Mouse (Mus musculus) olfactory bulb, adult 2 months (tissue): Measurements from ENCODE around the gene Shisa7.

Source experiments
- CTCF ChIP-seq: fragments of 200-500 bp; IDR thresholded peaks from 2 replicates; pipeline ENCODE4 v1.5.1; 2012; ENCODE audit warnings: low read depth, mild to moderate bottlenecking, low read length, moderate library complexity; ENCODE audit not compliant: insufficient read depth
- POLR2A ChIP-seq: fragments of 200-500 bp; IDR thresholded peaks from 2 replicates; pipeline ENCODE4 v1.6.1; 2012; ENCODE audit warnings: mild to moderate bottlenecking, low read depth, low read length, moderate library complexity; ENCODE audit not compliant: insufficient read depth

DNA sequence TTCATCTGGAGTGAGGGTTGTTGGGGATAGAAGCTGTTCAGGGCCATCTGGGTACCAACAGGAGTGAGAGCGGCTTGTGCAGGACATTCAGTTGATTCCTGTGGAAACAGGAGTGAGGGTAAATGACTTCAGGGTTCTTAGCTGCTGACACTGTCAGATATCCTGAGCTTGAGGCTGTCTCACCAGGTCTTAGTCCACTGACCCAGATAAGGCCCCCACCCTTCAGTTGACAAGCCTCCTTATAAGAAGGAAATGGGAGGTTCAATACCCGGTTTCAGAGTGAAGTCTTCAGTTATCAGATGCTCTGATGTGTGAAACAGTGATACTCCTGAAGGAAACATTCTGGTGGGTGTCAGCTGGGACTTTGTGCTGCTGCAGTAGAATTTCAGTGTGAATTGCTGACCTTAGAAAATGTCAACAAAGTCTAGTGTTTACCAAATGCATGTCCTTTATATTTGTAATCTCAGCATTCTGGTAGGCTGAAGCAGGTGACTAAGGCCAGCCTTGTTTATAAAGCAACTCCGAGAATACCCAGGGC, 49.8 kb downstream of the Shisa7 start:
- TF ChIP-seq CTCF (no peak), POLR2A (no peak)
